Mouse (Mus musculus) embryo, embryonic 10 days (tissue): ENCODE data around the gene Olfr1202.

ENCODE experiments used
- DNase-seq: peaks from one replicate; pipeline ENCODE4 v3.0.0-alpha.2; 2015; ENCODE audit warnings: low spot score

Gene Olfr1202

DNA sequence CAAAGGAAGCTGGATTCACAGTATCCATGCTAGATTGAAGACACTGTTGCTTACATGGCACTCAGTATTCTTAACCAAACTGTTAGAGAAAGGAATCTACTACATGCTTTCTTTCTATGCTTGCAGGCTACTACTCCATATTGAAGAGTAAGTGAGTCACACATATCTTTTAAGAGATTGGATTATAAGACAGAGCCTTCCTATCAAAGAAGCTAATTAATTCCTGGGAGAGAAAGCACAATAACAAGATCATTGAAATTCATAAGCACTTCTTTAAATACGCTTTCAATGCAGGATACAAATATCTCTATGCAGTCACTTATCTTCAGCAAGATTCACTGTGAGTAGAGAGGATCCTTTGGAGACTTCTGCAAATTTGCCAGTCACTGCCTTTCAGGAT, at the start of gene Olfr1202:
Gene Olfr1202, plus strand, starts transcription at position 301 of the 400 bp plus-strand sequence.
- no peak for DNase-seq

- no peak for DNase-seq
These were observed 43.9 kb upstream of the Olfr1202 start, which contains the start of gene Olfr1200 for GRCm38 (mm10) chr2:88770388-88770787. Gene Olfr1200 (minus strand): TSS chr2:88770488.

- no peak for DNase-seq
These were observed 21.6 kb upstream of the Olfr1202 start, which contains the start of gene Olfr1201 for GRCm38 (mm10) chr2:88792736-88793135. Gene Olfr1201 (plus strand): TSS chr2:88793036.

DNA sequence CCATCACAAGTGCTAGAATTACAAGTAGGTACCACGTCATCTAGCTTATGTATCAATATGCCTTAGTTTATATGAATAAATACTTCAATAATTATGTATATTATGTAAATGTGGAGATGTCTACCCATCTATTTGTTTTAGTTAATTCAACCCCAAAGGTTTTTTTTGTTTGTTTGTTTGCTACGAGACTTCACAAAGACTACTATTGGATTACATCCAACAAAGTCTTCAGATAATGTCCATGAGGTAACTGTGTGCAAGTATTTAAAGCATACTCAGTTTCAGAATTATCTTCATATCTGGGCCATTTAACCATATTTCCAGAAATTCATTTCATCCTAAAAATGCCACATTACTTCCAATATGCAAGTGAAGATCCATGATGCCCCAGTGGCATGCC, 15.1 kb downstream of the Olfr1202 start, which contains the start of gene Olfr1205:
Gene Olfr1205, plus strand, starts transcription at position 301 of the 400 bp plus-strand sequence.
- DNase-seq: no peak

DNA sequence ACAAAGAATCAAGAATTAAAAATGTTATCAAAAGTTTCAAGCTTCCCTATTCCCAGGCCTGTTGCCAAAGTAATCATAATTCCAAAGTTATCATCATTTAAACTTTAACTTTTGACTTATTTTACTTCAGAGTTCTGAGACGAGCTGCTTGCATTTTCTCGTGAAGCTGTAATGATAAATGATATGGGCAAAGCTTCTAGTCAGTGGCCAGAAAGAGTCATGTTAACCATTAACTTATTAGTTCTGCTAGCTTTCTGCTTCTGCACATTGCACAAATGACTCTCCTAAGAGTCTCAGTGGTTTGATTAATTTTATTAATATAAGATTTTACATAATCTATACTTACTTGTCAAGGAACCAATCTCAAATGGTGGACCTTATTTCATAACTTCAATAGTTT, 24.2 kb downstream of the Olfr1202 start:
- DNase-seq: no peak

DNA sequence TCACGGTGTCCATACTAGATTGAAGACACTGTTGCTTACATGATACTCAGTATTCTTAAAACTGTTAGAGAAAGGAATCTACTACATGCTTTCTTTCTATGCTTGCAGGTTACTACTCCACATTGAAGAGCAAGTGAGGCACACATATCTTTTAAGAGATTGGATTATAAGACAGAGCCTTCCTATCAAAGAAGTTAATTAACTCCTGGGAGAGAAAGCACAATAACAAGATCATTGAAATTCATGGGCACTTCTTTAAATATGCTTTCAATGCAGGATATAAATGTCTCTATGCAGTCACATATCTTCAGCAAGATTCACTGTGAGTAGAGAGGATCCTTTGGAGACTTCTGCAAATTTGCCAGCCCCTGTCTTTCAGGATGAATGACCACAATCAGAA, 34.7 kb downstream of the Olfr1202 start, which contains the start of gene Olfr1204:
Gene Olfr1204, plus strand, starts transcription at position 301 of the 400 bp plus-strand sequence.
- no peak for DNase-seq

DNA sequence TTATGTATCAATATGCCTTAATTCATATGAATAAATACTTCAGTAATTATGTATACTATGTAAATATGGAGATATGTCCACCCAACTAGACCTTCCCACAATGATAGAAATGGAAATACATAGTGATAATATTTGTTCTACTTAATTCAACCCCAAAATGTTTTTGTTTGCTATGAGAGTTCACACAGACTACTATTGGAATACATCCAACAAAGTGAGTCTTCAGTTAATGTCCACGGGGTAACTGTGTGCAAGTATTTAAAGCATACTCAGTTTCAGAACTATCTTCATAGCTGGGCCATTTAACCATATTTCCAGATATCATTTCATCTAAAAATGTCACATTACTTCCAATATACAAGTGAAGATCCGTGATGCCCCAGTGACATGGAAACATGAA, 48.6 kb downstream of the Olfr1202 start, which contains the start of gene Olfr1206:
Gene Olfr1206, plus strand, starts transcription at position 301 of the 400 bp plus-strand sequence.
- DNase-seq: no peak
